Mouse (Mus musculus): ENCODE data around the gene Aspg. TPM values are rescaled to one million over a fixed set of nuclear protein-coding genes. Genes with fewer than 3 reads are reported as not detected.

The Aspg gene
- total RNA-seq, 1 experiment from 2014 or later: not detected

- ATAC-seq (ENCODE audit: extremely low read depth, insufficient number of reproducible peaks, low FRiP score, poor library complexity, severe bottlenecking): no peak
Observed at GRCm38 (mm10) chr12:112145211-112145874, 38.9 kb downstream of the Aspg start.

- ATAC-seq (ENCODE audit: extremely low read depth, insufficient number of reproducible peaks, low FRiP score, poor library complexity, severe bottlenecking): no peak
Observed at GRCm38 (mm10) chr12:112145875-112146651, 39.6 kb downstream of the Aspg start, which contains the start of gene Kif26a. Kif26a (plus strand) TSS chr12:112146208.

DNA sequence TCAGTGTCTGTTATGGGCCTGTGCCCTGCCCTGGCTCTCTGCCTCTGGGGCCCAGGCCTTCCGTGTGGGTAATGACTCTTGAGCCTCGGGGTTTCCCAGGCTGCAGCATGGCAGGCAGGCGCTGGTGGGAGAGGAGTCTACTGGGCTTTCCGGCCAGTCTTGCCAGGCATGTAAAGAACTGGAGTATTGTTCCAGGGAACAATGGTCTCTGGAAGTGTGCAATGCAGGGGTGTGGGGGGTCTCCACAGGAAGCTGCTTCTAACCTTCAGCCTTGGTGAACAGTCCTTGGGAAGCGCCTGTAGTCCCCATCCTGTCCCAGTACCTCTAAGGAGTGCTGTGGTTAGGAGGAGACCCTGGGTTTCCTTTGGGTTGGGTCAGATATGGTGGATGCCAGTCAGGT lies 40.9 kb downstream of the Aspg start:
- ATAC-seq (ENCODE audit: extremely low read depth, insufficient number of reproducible peaks, low FRiP score, poor library complexity, severe bottlenecking): no peak

GRCm38 (mm10) chr12:112150011-112150410 lies 43.5 kb downstream of the Aspg start:
- no peak for ATAC-seq (ENCODE audit: extremely low read depth, insufficient number of reproducible peaks, low FRiP score, poor library complexity, severe bottlenecking)

DNA sequence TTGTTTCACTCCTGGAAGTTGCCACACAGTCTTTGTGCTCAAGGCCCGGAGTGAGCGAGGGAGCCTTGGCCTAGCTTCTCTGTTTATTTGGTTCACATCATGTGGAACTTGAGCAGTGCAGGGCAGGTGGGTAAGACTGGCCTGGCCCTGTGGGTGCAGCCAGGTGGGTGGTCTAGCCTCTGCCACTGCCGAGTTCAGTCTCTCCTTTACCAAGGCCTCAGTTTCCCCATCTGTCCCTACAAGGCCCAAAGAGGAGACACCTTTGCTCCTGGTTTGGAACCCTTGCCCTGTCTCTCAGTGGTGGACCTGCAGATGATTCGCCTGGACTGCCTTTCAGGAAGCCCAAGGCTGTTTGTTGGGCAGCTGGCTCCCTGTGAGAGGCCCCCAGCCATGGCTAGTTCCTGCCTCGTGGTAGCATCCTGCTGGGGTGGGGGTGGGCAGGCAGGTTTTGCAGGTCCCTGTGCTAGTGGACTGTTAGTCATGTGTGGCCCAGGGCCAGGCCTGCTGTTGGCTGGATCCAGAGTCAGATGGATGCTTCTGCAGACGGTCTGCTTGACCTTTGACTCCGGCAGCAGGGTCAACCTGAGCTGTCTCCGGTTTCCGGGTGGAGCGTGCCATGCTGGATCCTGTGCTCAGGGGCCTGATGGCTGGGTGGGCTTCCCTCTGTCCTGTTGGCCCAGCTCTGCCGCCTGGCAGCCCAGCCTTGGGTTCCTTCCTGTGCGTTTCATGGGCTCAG lies 44.9 kb downstream of the Aspg start:
- ATAC-seq (ENCODE audit: extremely low read depth, insufficient number of reproducible peaks, low FRiP score, poor library complexity, severe bottlenecking): no peak

- no peak for ATAC-seq (ENCODE audit: extremely low read depth, insufficient number of reproducible peaks, low FRiP score, poor library complexity, severe bottlenecking)
Observed at GRCm38 (mm10) chr12:112151980-112152362, 45.5 kb downstream of the Aspg start.

GRCm38 (mm10) chr12:112153597-112153996 lies 47.1 kb downstream of the Aspg start:
- ATAC-seq (ENCODE audit: extremely low read depth, insufficient number of reproducible peaks, low FRiP score, poor library complexity, severe bottlenecking): no peak

- no peak for ATAC-seq (ENCODE audit: extremely low read depth, insufficient number of reproducible peaks, low FRiP score, poor library complexity, severe bottlenecking)
Observed at GRCm38 (mm10) chr12:112154476-112154875, 48.0 kb downstream of the Aspg start.

GRCm38 (mm10) chr12:112155218-112156051 lies 49.0 kb downstream of the Aspg start:
- no peak for ATAC-seq (ENCODE audit: extremely low read depth, insufficient number of reproducible peaks, low FRiP score, poor library complexity, severe bottlenecking)

GRCm38 (mm10) chr12:112156804-112157203 lies 50.3 kb downstream of the Aspg start:
- ATAC-seq (ENCODE audit: extremely low read depth, insufficient number of reproducible peaks, low FRiP score, poor library complexity, severe bottlenecking): no peak

DNA sequence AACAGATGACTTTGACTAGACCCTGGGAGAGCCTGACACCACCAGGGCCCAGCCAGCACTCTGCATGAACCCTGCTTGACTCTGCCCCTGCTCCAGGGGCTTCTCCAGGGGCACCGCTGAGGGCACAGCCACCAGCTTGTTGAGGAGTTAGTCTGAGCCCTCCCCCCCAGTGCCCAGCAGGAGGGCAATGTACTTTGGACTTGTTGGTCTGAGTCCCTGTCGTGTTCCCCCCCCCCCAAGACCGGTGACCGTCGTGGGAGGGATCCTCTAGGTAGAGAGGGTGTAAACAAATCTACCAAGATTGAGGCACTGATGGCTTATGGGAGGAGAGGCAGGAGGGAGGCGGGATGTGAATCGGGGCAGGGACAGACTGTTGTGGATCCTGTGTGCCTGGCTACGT lies 51.8 kb downstream of the Aspg start:
- no peak for ATAC-seq (ENCODE audit: extremely low read depth, insufficient number of reproducible peaks, low FRiP score, poor library complexity, severe bottlenecking)

- ATAC-seq (ENCODE audit: extremely low read depth, insufficient number of reproducible peaks, low FRiP score, poor library complexity, severe bottlenecking): no peak
Observed at GRCm38 (mm10) chr12:112158784-112159183, 52.3 kb downstream of the Aspg start.

GRCm38 (mm10) chr12:112163981-112164839 lies 57.7 kb downstream of the Aspg start:
- no peak for ATAC-seq (ENCODE audit: extremely low read depth, insufficient number of reproducible peaks, low FRiP score, poor library complexity, severe bottlenecking)

DNA sequence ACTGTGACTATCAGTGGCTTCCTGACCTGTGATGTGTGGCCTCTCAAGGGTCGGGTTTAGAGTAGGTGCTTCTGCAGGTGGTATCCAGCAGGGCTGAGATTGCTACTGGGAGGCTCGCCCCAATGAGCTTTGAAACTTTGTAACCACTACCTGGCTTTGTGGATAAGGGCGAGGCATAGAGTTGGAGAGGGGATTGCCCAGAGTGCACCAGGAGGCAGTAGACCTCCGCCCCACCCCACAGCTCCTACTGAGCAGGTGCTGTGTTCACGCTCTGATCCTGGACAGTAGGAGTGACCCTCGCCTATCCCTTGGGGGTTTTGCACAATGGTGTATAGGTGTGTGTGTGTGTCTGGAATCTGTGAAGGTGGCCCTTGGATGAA lies 58.4 kb downstream of the Aspg start:
- no peak for ATAC-seq (ENCODE audit: extremely low read depth, insufficient number of reproducible peaks, low FRiP score, poor library complexity, severe bottlenecking)

GRCm38 (mm10) chr12:112169240-112169639 lies 62.8 kb downstream of the Aspg start:
- ATAC-seq (ENCODE audit: extremely low read depth, insufficient number of reproducible peaks, low FRiP score, poor library complexity, severe bottlenecking): no peak

GRCm38 (mm10) chr12:112170671-112171574 lies 64.4 kb downstream of the Aspg start:
- ATAC-seq (ENCODE audit: extremely low read depth, insufficient number of reproducible peaks, low FRiP score, poor library complexity, severe bottlenecking): no peak

- no peak for ATAC-seq (ENCODE audit: extremely low read depth, insufficient number of reproducible peaks, low FRiP score, poor library complexity, severe bottlenecking)
Observed at GRCm38 (mm10) chr12:112171657-112172056, 65.2 kb downstream of the Aspg start.

Data from neutrophil, adult 5-6 weeks (primary cell).